Mouse (Mus musculus): ENCODE measurements around the gene Zhx3. TPM values are rescaled to one million over a fixed set of nuclear protein-coding genes. Genes with fewer than 3 reads are reported as not detected.

Gene Zhx3
- total RNA-seq (2023): 6.8 to 8.2 TPM (median 7.4 TPM) in 4 replicates

DNA sequence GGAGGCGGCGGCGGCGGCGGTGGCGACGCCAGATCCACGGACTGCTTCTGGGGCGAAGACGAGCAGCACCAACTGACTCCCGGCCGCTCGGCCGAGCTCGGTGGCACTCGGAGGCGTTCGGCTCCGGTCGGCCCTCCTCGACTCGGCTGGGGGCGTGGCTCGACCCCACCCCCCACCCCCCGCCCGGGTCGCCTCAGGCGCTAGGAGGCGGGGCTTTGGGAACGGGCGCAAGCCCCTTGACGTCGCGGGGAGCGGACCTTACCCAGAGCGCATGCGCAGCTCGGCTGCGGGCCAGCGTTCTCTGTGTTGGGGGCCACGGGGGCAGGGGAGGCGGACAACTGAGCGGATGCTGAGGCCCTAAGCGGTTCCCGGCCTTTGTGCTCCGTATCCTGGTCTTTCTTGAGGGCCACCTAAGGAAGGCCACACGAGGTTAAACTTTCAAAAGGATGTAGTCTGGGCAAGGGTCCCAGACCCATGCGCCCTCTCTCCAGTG, at the start of gene Zhx3:
Gene Zhx3 (minus strand): TSS at position 109 of the 493 bp plus-strand sequence.

DNA sequence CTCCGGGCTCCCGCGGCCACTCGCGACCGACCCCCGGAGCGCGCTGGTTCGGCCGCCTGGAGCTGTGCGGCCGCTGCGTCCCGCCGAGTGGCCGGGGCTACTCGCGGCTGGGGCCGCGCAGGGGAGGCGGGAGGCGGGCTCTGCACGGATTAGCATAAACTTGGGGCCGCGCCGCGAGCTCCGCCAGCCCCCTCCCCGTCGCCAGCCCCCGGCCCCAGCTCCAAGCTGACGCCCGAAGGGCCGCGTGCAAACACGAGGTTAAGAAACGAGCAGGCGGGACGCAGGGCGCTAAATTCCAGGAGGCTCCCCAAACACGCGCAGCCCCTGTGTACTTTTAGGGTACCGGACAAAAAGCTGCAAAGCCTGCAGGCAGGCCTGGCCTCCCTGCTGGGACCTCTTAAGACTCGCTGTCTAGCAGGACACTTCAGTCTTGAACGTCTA, 39.5 kb upstream of the Zhx3 start, which contains the start of gene Emilin3:
Gene Emilin3 (minus strand): TSS at position 98 of the 441 bp plus-strand sequence.

DNA sequence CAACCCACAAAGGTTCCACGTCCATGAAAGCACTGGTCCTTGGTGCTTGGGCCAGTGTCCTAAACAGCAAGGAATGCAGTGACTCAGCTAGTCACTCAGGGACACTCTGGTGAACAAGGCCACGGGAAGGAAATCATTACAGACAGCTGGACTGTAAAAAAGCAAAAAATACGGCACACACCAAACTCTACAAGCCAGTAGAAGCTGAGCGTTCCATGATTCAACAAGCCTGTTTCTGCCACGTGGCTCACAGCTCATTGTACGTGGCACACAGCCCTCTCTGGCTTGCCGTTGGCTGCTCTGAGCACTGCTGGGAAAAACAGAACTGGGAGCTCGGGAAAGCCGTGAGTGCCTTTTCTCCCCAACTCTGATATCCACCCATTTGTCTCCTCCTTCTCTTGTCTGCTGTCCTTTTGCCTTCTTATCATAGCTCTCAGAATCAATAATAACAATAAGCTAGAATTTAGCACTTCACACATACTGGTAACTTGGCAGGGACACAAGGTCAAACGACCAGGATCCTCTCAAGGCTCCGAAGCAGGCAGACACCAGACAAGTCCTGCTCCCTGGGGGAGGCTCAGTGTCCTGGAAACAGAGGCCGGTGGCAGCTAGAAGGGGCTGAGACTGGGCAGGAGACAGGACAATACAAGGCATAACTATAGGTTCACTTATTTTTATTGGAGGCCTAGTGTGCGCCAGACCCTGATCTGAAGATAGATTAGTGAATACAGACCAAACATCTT, 7.8 kb upstream of the Zhx3 start, which contains the start of gene Lpin3:
Gene Lpin3 (plus strand): TSS at position 218 of the 743 bp plus-strand sequence.

DNA sequence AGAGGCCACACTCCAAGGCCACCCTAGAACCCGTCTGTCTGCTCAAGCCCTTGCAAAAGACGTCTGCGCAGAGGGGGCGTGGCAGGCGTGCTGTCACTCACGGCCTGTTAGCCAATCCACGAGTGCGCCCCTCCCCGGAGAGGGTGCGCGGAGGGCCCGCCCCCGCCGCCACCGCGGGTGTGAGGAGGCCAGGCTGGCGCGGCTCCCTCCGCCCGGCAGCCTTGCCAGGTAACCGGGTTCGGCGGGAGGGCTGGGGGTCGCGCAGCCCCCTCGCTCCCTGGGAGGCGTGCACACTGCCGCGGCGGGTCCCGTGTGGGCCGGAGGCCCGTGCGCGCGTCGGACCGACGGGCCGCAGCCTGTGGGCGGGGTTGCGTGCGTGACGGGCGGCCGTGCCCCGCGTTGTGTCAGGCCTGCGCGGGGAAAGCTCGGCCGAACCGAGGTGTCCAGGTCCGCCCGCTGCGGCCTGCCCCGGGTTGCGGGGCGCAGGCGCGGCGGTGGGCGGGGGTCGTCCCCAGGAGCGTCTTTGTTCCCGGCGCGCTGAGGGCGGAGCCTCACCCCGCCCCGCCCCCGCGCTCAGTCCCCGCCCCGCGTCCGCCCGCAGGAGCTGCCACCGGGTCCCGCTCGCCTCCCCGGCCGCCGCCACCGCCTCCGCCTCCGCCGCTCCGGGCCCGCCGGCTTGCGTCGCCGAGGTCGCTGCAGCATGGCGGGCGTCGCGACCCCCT, 141.5 kb downstream of the Zhx3 start, which contains the start of gene Plcg1:
Gene Plcg1 (plus strand): TSS at position 184 of the 722 bp plus-strand sequence.

Other genes with a start within 250 kb of the Zhx3 start
- 155 to 176 TPM (median 161 TPM) in 4 replicates for gene Top1, start 227.1 kb downstream of the Zhx3 start, total RNA-seq (2023)
- 40.9 to 50.2 TPM (median 47.0 TPM) in 4 replicates for gene Plcg1, start 141.7 kb downstream of the Zhx3 start, total RNA-seq (2023)
- not detected in 4 replicates for gene Lpin3, start 7.7 kb upstream of the Zhx3 start, total RNA-seq (2023)
- gene Emilin3, start 39.3 kb upstream of the Zhx3 start, total RNA-seq (2023): not detected in 4 replicates
- gene Chd6, start 236.1 kb upstream of the Zhx3 start, total RNA-seq (2023): 115 to 131 TPM (median 118 TPM) in 4 replicates